Mouse (Mus musculus) megakaryocyte progenitor cell, adult 5-6 weeks (primary cell): ENCODE results near the gene Agbl4. TPM values are rescaled to one million over a fixed set of nuclear protein-coding genes. Genes with fewer than 3 reads are reported as not detected.
A peak's percentile ranks its signal among the peaks of the same experiment; 100 is the strongest.

ENCODE experiments used
- ATAC-seq: replicated peaks from 2 replicates; pipeline ENCODE4 v1.8.0; 2016; ENCODE audit warnings: mild to moderate bottlenecking, moderate TSS enrichment, inconsistent platforms; ENCODE audit not compliant: poor library complexity
- total RNA-seq, 2 experiments: library from RNA; stranded (forward) in 1 of 2; stranded (reverse) in 1 of 2; fragments of 157-497, 149-512 nt in 1 of 2; fragments of 200-1000 nt in 1 of 2; gene quantifications; 2 replicates each; pipeline versions ENCODE4 v1.2.3 to v1.2.4; 2015 to 2017

Agbl4 gene
- not detected in 2 replicates for total RNA-seq (2015)
- not detected in 2 replicates for total RNA-seq (2017)

- ATAC-seq = peak; percentile 80
These were observed at the start of gene Agbl4 for GRCm38 (mm10) chr4:110397618-110398045. Gene Agbl4 (plus strand): TSS chr4:110397661.

- ATAC-seq = no peak
These were observed 46.6 kb upstream of the Agbl4 start for GRCm38 (mm10) chr4:110350856-110351177.

DNA sequence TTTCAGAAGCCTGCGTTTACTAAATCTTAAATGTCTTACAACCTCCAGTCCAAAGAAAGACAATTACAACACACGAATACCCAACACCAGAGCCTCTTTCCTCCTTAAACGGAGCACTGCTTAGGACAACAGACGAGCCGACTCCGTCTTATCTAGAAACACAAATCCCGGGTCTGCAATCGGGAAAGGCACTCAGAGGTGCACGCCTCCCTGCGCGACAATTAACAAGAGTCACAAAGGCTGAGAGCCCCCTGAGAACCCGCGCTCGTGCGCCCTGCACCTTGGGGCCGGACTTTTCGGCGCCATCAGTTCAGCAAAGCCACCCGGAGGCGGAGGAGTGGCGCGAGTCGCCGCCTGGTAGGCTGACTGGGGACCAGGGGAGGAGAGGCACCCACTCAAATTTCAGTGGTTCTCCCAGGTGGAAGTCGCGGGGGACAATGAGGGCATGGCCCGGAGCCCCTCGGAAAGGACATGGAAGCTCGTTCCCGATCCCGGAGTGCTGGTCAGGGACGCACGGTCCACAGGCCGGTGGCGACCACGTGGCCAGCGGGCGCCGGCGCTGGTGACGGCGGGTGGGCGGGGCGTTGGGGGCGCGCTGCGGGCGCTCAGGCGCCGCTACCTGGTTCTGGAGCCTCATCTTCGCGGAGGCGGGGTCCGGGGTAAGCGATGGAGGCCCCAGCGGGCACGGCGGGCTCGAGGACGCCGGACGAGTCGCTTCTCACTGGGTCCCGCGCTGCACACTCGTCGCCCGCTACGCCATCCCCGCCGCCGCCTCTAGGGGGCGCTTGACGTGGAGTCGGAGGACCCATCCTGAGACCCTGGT is 46.1 kb upstream of the Agbl4 start, which contains the start of gene Elavl4:
Gene Elavl4 (minus strand): TSS at position 732 of the 823 bp plus-strand sequence.
- ATAC-seq = peak; percentile 64

DNA sequence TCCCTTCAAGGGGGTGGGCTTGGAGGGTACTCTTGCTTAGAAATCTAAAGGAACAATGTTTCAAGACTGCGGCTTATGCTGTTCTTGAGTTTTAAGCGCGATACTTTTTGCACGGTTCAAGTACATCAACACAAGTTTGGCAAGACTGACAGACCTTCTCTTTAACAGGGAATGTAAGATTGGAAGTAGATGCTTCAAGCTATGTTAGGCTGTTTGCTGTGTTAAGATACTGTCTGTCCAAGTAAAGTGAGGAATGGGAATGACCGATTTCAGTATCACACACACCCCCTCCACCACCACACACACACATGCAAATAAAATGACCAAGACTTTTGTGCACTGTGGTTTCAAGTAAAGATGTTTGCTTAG is 45.5 kb upstream of the Agbl4 start:
- no peak for ATAC-seq

- no peak for ATAC-seq
These were observed 36.9 kb upstream of the Agbl4 start for GRCm38 (mm10) chr4:110360568-110360967.

- no peak for ATAC-seq
These were observed 1.2 kb upstream of the Agbl4 start for GRCm38 (mm10) chr4:110396221-110396620.

DNA sequence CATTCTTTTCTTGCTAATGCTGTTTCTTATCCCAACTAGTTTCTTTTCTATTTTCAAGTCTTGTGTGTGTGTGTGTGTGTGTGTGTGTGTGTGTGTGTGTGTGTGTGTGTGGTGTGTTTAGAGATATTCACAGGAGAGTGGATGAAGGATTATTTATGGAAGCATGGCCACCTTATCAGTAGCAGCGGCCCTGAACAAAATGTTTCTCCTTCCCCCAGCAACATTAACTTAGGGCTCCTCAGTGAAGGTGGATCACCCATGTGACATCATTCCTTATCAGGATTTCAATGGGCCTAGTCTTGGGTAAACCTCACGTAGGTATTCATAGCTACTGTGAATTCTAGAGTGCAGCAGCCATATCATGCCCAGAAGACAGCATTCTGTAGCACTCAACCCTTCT is 22.8 kb downstream of the Agbl4 start:
- ATAC-seq = no peak

GRCm38 (mm10) chr4:110427653-110428052 is 30.2 kb downstream of the Agbl4 start:
- ATAC-seq = no peak

GRCm38 (mm10) chr4:110494371-110494770 is 96.9 kb downstream of the Agbl4 start:
- no peak for ATAC-seq

DNA sequence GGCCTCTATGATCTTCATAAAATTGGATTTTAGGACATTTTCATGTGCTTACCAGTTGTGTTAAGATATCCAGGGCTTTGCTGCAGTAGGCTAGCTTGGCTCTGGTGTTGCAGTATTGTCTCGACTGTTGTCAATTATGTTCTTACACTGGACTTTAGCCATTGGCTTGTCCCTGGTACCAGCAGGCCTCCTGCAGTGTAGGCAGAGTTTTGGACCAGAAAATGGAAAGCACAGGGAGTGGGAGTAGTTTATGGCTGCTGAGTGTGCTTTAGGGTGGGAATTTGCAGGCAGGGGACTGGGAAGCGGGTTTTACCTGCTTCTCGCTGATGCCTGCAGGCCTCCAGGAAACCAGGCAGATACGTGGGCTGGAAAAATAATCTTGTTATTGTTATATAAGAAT is 132.3 kb downstream of the Agbl4 start:
- ATAC-seq = no peak

DNA sequence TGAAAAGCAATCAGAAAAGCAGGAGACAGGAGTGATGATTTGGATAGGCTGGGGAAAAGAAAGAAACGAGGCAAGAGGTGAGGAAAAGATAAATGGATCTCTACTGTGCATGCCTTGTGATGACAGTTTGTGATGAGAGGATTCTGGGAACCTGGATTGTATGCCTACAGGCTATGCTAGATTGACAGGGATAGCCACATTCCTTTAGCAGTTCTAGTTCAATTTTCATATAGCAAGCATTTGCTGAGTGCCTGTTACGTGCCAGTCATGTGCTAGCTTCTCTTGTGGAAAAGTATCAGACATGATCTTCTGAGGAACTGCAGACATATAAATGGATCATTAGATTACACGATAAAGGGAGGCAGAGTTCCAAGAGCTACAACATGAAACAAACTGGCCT is 151.8 kb downstream of the Agbl4 start:
- no peak for ATAC-seq

GRCm38 (mm10) chr4:110597726-110598283 is 200.3 kb downstream of the Agbl4 start:
- ATAC-seq = no peak

DNA sequence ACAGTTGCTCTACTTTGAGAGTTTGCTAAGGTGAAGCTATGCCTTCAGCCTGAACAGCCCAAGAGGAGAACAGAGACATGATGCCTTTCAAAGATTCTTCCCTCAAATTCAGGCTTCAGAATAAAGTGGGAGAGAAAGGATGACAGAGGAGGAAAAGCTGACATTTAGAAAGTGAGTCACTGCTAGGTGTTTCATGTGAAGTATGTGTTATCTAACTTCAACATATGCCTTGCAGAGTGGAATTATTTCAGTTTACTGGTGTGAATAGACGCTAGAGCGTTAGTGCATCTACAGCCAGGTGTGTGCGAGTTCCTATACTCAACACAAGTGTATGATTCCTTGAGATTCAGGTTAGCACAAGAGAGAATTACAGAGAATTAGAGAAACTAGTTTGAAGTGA is 244.0 kb downstream of the Agbl4 start:
- ATAC-seq = no peak

- no peak for ATAC-seq
These were observed 265.5 kb downstream of the Agbl4 start for GRCm38 (mm10) chr4:110662940-110663339.

DNA sequence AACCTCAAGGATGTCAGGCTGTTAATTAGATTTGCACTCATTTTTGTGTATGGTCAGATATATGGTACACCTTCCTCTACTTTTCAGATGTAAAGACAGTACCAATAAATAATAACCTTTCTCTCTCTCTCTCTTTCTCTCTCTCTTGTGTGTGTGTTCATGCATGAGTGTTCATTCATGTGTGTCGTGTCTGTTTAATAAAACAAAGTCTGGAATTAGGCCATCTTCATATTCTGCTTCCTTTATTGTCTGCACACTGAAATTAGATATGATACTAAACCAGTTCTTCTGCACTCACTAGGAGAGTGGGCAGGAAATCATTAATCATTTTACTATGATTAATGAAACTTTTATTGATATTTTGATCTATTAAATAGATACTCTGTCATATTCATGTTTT is 276.7 kb downstream of the Agbl4 start:
- no peak for ATAC-seq

DNA sequence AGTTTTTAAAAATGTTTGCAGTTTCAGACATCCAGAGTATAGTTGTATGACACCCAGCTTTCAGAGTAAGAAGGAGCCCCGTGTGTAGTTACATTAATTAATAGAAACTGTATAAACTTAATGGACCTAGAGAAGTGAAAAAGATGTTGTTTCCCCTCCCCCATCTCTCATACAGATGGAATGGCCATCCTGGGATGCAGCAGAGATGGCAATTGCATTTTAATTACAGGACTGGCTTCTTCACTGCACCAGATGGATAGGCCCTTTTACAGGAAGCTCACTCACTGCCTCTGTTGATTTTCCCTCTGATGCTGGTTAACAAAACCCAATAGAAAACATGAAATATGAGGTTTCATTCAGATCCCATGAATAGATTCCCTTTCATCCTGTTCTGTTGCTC is 337.7 kb downstream of the Agbl4 start:
- ATAC-seq = no peak

DNA sequence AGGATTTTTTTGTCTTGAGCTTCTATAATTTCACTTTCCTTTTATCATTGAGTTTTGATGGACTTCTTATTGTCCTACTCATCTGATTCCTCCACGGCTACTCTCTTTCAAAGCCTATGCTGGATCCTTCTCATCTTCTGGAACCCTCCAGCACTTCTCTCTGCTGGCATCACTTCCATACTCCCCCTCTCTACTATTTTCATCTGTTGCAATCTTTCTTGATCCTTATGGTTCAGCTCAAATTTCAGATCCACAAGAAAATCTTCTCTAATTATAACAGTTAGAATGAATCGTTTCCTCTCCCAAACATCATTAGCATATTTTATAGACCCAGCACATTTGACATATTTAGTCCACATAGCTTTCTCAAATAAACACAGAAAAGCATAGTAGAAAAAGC is 360.5 kb downstream of the Agbl4 start:
- no peak for ATAC-seq

GRCm38 (mm10) chr4:110788596-110788995 is 391.1 kb downstream of the Agbl4 start:
- no peak for ATAC-seq

- no peak for ATAC-seq
These were observed 402.4 kb downstream of the Agbl4 start for GRCm38 (mm10) chr4:110799902-110800301.

DNA sequence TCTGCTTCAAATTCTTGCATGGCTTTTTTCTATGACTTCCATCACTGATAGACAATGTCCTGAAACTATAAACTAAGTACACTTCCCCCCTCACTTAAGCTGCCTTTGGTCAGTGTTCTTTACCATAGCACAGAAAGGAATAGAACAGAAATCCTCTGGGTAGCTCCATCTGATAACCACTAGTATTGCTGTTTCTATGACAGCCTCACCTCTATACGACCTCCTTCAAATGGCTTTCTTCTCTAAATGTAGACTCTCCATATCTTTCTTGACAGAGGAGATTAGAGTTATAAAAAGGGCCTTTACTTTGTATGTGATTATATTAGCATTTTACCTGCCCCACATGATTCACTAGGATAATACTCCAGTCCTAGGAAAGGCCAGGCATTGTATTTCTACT is 413.5 kb downstream of the Agbl4 start:
- no peak for ATAC-seq

- no peak for ATAC-seq
These were observed 435.3 kb downstream of the Agbl4 start for GRCm38 (mm10) chr4:110832776-110833175.

DNA sequence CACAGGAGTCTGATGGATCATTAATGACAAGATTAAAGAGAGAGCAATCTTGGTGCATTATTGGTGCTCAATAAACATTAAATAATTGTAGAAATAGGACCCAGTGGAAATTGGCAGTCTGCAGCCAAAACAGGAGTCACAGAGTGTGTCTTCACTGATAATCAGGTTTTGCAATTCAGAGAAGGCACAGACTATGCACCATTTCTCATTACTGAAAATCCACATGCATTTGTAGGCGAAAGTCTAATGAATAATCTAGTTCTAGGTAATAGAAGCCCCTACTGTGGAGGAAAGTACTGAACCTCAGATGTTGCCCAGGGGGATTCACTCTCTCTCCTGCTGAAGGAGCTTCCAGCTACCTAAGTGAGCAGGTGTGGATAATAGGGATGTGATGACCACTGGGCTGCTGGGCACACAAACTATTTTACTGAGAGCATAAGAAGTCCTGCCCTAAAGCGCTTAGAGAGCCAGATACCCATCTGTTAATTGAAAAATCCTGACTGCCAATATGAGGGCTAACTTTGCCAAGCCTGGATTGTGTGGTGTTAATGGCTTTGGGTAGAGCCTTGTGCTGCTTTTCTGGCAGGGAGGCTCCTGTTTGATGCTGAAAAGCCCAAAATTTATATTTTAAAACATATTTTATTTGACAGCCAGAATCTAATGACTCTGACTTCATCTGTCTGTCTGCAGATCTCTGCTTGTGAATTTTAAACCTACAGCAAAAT is 482.4 kb downstream of the Agbl4 start:
- ATAC-seq = no peak
